Mouse (Mus musculus): ENCODE measurements around the gene Dlx3. TPM values are rescaled to one million over a fixed set of nuclear protein-coding genes. Genes with fewer than 3 reads are reported as not detected.
A peak's percentile ranks its signal among the peaks of the same experiment; 100 is the strongest.

Dlx3 gene
- total RNA-seq, 4 experiments from 2014 or later: not detected

DNA sequence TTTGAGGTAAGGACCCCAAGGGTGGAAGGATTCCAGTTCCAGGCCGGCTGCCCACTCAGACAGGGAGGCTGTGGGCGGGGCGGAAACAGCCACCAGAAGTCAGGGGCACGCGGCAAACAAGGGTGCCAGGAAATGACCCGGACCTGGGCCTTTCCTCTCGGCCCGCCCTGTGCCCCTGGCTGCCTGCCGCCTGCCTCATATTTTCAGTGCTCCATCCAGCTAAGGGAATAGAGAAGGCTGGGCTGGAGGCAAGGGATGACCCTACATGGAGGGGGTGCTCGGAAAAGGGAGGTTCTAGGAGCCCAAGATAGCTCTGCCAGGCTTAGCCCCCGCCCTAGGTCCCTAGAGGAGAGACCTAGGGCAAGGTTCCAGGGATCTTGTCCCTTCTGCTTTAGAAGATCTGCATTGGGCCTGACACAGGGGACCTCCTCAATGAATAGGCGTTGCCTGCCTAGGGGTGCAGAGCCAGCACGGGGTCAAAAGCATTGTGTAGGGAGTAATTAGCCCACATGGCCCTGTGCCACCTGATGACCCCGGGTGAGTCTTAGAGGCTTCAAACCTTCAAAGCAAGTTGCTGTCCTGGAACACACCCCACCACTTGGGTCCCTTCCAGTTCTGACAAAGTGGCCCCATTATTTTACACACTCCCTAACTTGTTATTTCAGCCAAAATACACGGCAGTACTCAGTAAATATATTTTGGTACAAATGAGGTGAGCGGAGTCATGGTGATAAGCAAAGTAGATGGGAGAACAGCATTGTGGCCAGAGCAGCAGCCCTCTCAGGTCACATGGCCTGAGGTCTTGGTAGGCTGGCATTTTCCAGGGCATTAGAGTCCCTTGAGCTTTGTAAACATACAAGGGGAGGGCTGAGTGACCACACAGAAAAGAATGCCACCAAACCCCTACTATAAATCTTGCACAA is 30.8 kb upstream of the Dlx3 start:
- peak; percentile 62 for DNase-seq

DNA sequence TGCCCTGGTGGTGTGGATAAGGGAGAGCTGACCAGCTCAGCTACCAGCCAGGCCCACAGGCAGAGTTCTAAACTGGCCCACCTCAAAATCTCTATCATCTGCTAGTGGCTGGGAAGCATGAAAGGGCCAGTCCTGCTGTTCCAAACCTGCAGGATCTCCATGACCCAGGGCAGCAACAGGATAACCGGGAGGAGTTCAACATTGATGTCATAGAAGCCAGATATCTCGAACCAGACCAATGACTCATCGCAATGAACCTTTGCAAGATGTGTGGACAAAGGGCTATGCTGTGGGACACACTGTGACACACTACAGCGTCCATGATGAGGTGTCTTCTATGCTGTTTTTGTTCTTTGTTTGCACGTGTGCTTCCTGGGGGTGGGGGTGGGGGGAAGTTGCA is 26.8 kb upstream of the Dlx3 start:
- no peak for DNase-seq

DNA sequence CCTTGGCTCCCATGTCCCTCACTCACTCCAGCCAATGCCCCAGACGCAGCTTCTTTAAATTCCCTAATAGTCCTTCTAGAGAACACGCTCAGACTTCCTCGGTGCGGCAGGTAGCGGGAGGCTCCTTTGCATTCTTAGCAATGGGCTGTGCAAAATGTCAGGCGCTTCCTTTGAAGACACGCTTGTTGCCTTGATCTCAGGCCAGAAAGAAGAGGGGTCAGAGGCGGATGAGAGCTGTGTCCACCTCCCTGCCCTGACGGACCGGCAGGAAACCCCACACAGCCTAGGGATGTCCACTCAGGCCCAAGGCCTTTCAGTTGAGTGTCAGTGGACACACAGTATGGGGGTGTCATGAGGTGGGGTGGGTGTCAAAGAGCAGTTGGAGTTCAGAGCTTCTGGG is 24.3 kb upstream of the Dlx3 start:
- DNase-seq: peak; percentile 58

DNA sequence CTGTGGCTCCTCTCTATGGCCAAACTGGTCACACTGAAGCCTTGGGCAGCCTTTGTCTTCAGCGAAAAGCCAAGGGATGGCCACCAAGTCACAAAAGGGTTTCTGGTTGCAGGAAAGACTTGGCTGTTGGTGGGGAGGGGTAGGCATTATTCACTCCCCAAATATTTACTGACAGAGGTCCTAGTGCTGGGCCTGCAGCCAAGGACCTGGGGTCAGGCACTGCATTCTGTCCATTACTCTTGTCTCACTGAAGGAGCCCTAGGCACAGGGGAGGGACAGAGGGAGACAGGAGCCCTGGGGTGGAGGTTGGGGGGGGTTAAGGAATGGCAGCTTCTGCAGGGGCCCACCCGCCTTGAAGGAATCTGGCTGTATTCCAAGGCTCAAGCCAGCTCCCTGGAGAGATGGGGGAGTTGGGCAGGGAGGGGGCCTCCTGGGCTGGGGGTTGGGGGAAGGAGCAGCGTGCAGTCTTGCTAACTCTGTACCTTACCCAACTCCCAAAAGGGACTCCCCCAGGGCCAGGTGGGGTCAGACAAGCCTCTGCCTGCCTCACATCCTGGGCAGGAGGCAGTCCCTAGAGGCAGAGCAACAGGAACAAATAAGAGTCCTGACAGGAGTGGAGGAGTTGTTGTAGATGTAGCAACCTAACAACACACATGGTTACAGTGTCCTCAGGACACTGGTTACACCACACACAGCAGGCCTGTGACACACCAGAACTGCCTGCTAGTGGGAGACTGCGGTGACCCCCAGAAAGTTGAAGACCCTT is 23.1 kb upstream of the Dlx3 start:
- DNase-seq: no peak

DNA sequence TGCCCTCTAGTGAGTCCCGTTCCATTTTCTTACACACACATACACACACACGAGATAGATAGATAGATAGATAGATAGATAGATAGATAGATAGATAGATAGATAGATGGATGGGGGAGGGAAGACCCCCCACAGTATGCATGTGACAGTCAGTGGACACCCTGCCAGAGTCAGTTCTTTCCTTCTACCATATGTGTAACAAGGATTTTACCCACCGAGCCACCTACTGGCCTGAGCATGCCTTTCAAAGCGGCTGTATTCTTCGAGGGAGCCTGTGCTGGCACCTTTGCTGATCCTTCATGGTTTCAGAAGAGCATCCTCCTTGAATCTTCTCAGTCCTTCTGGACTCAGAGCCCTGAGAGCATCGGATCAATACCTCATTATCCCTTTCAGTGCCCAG is 22.0 kb upstream of the Dlx3 start:
- no peak for DNase-seq

DNA sequence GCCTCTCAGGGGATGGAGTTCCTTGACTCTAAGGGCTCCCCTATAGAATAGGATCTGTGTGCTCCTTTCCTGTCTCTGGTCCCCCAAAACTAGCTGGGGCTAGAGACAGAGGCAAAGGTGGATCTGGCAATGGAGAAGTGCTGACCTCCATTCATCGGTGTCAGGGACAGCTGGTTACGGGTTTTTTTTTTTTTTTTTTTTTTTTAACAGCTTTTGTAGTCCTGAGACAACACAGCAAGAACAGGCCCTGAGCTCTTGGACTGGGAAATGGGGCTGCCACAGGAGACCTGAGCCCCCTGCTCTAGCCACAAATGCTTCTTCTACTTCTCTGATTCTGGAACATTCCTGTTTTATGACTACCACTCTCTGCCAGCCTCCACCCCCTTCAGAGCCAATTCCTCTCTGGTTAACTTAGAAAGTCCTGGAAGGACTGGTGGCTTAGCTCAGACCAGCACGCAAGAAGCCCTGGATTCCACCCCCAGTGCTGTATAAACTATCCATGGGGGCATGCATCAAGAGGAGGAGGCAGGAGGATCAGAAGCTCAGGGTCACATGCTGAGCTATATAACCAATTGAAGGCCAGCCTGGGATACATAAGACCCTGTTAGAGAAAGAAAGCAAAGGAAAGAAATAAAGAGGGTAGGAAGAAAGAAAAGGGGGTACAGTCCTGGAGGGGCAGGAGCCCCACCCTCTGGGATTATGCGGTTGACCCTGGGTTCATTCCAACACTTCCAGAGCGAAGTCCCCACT is 21.4 kb upstream of the Dlx3 start:
- no peak for DNase-seq

DNA sequence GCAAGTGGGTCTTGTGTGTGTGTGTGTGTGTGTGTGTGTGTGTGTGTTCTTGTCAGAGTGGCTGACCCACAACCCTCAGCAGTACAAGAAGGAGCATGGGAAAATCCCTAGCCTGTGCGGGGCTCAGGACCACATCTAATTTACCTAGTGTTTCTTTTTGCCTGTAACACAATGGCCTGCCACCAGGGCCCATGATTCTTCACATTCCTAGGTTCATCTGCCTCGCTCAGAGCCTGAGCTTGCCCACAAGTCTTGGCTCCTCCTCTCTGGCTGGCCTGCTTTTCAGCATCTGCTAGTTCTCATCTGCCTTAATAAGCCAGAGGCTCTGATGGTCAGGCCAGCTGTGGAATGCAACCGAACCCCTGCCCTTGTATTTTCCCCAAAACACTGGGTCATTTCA is 19.5 kb upstream of the Dlx3 start:
- DNase-seq: no peak

DNA sequence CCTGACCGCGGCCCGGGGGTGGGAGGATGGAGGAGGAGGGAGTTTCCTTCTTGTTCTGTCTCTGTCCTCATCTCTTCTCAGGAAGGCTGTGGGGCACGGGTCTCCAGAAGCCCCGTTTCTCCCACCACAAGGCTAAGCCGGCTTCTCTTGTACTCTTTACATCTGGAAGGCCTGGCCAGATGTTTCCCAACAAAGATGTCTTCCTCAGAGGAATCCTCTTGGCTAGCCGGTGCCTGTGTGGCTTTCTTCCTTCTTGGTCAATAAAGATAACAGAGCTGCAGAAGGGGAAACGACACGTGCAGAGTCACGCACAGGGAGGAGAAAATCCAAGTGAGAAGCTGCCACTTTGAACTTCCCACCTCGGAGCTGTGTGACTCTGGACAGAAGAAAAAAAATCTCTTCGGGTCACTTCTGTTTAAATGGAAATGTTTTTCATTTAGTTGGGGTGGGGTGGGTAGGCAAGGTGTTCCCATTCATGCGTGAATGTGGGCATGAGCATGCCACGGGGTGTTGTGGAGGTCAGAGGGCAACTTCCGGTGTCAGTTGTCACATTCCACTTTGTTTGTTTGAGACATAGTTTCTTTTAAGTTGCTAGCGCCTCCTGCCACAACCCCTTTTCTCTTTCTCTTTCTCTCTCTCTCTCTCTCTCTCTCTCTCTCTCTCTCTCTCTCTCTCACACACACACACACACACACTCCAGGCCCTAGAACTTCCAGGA is 18.7 kb upstream of the Dlx3 start:
- DNase-seq: no peak

DNA sequence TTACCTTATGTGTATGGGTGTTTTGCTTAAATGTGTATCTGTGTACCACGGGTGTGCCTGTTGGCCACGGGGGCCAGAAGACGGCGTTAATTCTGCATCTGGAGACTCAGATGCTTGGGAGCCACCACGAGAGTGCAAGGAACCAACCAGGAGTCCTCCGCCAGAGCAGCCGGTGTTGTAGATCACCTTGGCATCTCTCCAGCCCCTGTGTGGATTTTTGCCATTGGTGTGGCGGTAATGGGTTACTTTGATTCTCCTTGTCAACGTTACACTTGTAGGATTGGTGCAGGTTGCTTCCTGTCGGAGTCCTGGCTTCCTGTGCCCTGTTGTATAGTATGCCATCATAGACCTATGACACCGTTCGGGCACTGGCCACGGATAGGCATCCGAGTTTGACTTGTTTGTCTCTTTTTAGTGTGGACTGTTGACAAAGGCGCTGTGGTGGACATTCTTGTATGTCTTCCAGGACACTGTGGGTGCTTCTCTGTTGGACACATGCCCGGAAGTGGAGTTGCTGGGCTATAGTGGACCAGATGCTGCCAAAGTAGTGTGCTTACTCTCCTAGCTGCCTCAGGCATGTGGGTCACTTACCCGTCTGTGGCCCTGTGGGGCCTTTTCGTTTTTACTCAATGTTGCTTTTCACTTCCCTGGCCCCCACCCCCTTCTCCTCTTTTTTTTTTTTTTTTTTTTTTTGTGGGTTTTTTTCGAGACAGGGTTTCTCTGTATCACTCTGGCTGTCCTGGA is 17.6 kb upstream of the Dlx3 start:
- no peak for DNase-seq

DNA sequence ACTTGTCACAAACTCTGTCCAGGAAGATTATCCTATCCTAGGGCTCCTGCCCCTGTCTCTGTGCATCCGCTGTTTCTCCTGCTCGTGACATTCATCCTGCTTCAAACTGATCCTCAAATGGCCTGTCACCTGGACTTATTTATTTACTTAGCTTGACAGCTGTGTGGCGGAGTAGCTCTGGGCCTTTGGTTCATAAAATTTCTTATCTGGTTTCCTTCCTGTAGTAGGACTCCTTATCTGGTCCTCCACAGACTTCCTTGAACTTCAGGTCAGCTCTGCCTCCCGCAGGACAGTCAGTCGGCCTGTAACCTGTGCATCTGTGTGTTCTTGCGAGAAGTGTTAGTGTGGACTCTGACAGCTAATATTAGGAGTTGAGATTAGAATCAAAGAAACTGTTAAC is 15.7 kb upstream of the Dlx3 start:
- no peak for DNase-seq

DNA sequence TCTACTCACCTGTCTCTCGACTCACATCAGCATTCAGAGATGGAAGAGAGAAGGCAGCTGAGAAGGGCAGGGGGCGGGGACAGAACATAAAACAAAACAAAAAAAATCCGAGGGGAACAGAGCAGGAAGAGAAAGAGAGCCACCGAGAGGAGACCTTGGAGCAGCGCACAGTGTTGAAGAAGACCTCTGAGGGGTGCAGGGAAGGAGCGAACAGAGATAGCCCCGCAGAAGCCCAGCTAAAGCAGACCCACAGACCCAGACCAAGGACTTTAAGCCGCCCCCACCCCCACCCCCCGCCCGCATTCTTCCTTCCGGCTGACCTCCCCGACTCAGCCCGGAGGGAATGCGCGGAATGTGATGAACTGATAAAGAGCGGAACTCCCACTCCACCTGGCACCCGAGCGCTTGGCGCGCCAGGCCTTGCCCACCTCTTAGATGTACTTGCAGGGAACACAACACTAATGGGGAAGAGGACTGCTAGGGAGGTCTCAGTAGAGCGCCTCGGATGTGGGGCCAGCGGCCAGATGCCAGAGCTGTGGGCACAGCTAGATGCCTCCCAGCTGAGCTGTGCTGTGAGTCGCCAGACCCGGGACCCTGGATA is 14.5 kb upstream of the Dlx3 start:
- no peak for DNase-seq

DNA sequence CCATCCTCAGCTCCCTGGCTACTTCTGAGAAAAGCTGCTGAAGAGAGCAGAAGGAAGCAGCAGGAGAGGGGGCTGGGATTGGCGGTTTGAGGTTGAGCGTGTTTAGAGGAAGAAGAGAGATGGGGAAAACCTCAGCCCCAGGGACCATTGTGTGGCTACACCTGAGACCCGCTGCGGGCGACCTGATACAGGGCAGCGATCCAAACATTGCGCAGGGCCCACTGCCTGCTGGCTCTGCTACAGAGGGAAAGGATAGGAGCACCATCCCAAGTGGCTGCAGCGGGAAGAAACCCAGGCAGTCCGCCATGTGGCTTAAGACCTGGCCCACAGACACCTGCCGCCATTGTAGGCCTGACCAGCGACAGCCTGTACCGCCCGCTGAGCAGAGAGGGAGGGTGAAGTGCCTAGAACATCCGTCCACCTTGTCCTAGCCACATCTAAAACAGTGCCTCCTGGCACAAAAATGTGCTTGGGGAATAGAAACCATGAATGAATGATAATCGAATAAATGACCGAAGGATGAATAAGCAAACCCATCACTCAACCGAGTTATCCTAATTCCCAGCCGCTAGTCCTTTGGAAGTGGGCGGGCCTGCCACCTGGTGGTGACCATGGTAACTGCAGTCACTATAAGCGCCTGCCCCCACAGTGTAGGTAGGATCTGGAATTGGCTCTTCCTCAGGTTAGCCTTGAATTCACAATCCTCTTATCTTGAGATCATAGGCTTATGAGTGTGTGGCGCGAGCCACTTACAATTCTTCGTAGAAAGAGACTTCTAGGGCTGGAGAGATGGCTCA is 13.3 kb upstream of the Dlx3 start:
- DNase-seq: peak; percentile 79

DNA sequence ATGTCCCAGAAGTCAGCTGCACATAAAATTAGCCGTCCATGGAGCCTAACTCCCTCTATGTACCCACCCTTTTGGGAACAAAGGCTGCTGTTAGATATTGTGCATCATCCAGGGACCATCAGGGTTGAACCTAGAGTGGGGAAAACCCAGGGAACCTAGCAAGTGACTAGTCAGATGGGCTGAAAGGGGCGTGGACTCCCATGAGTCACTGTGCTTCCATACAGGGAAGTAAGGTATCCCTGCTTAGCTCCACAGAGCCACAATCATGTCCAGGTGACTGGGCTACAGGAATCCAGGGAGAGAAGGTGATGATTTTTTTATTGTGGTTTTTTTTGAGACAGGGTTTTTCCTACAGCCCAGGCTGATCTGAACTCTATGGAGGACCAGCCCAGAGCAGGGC is 10.9 kb upstream of the Dlx3 start:
- DNase-seq: no peak

DNA sequence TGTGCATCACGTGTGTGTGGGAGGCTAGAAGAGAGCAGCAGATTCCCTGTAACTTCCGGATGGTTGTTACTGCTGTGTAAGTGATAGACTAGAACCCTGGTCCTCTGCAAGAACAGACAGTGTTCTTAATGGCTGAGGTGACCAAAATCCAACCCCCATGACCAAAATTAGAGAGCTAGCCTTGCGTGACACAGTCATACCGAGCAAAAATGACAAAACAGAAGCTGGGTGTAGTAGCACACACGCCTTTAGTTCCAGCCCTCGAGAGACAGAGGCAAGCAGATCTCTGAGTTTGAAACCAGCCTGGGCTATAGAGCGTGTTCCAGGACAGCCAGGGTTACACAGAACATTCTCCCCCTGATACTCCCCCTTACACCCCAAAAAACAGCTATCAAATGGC is 9.8 kb upstream of the Dlx3 start:
- DNase-seq: no peak

DNA sequence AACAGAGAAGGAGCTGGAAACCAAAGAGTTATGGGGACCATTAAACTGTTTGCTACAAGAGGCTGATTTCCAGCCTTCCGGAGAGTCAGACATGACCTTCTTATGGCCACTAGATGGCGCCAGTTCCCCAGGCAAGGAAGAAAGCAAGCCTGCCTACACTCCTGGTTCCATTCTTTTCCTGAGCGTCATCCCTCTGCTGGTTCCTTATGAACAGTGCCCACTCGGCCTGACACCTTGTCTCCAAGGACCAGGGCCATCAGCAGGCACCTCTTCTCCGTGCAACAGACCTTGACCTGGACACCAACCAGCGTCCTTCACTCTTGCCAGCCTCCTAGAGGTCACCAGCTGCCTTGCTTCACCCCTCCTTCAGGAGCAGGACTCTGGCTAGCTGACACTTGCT is 2.9 kb upstream of the Dlx3 start:
- DNase-seq: peak; percentile 53

DNA sequence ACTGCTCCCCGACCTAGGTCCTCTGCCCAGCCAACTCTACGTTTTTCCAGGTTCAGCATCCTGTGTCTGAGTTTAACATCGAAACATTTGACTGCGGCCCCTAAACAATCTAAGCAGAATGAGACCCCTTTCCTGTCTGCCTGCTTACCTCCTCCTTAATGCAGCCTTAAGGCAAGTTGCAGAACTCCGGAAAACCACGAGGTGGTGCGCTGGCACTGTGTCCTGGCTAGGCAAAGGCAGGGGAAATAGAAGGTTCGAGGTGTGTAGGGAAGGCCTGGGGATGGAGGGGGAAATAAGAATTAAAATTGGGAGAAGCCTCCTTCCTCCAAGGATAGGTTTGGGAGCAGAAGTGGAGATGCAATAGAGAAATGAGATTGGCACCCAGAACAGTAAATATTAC is 1.4 kb upstream of the Dlx3 start:
- DNase-seq: no peak

DNA sequence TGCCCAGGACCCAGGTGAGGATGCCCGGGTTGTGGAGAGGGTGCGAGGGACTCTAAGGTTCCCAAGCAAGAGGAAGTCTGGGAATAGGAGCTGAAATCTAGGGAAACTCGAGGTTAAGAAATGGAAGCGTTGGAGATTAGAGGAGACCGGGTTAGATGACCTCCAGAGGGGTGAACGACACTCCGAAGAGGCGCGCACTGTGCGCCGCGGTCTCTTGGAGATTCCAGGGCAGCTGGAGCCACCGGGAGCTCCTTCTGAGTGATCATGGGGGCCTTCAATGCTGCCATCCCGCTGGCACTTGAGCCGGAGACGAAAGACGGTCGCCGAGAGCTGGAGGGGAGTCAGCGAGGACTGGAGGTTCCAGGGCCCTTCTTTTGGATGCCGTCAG is 708 bp downstream of the Dlx3 start:
- DNase-seq: no peak

DNA sequence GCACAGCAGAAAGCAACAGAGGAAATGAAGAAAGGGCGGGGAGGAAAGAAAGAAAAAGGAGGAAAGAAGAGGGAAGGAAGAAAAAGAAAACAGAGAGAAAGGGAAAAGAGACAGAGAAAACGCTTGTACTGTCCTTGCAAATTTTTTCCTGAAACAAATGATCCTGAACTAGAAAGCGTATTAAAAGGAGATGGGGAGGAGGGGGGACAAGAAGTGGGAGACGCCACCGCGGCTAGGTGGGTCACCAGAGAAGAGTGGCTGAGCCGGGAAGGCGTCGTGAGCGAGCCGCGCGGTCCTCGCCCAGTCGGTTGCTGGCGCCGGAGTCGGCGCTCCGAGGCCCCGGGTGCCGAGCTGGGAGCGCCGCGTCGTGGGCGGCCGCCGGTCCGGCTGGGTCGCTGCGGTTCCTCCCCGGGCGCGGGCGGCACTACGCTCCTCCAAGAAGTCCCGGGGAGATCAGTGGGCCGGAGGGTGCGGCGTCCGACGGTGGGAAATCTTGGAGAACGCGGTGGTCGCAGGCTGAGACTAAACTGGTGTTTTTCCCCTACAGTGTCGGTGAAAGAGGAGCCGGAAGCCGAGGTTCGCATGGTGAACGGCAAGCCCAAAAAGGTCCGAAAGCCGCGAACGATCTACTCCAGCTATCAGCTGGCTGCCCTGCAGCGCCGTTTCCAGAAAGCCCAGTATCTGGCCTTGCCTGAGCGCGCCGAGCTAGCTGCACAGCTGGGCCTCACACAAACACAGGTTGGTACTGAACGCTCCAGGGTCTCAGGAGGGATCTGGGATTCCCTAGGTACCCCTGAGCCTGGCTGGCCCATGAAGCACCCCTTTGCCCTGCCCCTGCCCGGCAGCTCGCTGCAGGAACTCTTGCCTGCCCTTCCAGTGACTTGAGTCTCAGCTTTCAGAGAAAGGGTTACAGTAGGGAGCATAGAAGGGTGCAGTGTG is 1.5 kb downstream of the Dlx3 start:
- DNase-seq: no peak

DNA sequence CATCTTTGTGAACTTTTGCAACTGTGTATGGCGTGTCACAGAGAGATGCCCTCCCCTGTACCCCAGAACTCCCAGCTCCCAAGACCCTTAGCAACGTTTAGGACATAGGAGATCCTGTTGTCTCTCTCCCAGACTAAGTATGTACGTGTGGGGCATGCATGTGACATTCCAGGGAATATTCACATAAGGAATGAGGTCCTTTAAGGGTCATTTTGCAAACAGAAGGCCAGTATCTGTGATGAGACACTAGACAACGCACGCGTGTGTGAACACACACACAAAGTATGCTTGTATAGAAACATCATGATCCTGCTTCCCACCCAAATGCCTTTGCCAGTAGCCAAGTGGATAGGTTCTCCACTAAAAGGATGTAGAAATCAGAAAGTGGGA is 2.2 kb downstream of the Dlx3 start:
- DNase-seq: no peak

Data from adrenal gland, adult 8-10 months (tissue).